Mouse (Mus musculus) midbrain, postnatal 0 days (tissue): ENCODE measurements around the gene Cpne1. TPM values are rescaled to one million over a fixed set of nuclear protein-coding genes. Genes with fewer than 3 reads are reported as not detected.

Experiments
- ATAC-seq: fragments of 200-750 bp; cut with Nextera tagmentation; 2 replicates; pipeline ENCODE4 v1.8.0; 2017; ENCODE audit warnings: moderate number of reproducible peaks, mild to moderate bottlenecking, moderate TSS enrichment, moderate library complexity; ENCODE audit not compliant: low FRiP score
- DNase-seq: peaks from one replicate; pipeline ENCODE4 v3.0.0-alpha.2; 2015; ENCODE audit warnings: low spot score
- H3K27ac ChIP-seq: fragments of 300-500 bp; sonication (generic); 2 replicates; pipeline ENCODE4 v1.5.1; 2014; ENCODE audit warnings: low read depth, mild to moderate bottlenecking, low read length, mixed read lengths
- H3K27me3 ChIP-seq: fragments of 300-500 bp; sonication (generic); 2 replicates; pipeline ENCODE4 v1.6.1; 2014; ENCODE audit warnings: low read length, control low read depth, mixed read lengths; ENCODE audit not compliant: insufficient read depth
- H3K36me3 ChIP-seq: fragments of 300-500 bp; sonication (generic); 2 replicates; pipeline ENCODE4 v1.6.1; 2014; ENCODE audit warnings: low read length, control low read depth, mixed read lengths; ENCODE audit not compliant: insufficient read depth
- H3K4me1 ChIP-seq: fragments of 300-500 bp; sonication (generic); 2 replicates; pipeline ENCODE4 v1.6.1; 2014; ENCODE audit warnings: mild to moderate bottlenecking, control low read depth, antibody characterized with exemption, low read length, mixed read lengths; ENCODE audit not compliant: insufficient read depth
- H3K4me2 ChIP-seq: fragments of 300-500 bp; sonication (generic); 2 replicates; pipeline ENCODE4 v1.6.1; 2014; ENCODE audit warnings: low read depth, mild to moderate bottlenecking, low read length, mixed read lengths; ENCODE audit not compliant: poor library complexity, severe bottlenecking
- H3K4me3 ChIP-seq: fragments of 300-500 bp; sonication (generic); 2 replicates; pipeline ENCODE4 v1.5.1; 2014; ENCODE audit warnings: low read depth, mild to moderate bottlenecking, low read length, moderate library complexity
- H3K9ac ChIP-seq: fragments of 300-500 bp; sonication (generic); replicated peaks from 2 replicates; pipeline ENCODE4 v1.6.1; 2014; ENCODE audit warnings: mild to moderate bottlenecking, low read length, moderate library complexity, mixed read lengths; ENCODE audit not compliant: poor library complexity, severe bottlenecking
- H3K9me3 ChIP-seq: fragments of 300-500 bp; sonication (generic); 2 replicates; pipeline ENCODE4 v1.6.1; 2016; ENCODE audit warnings: low read length, control low read depth
- CTCF ChIP-seq: IDR thresholded peaks from 2 replicates; pipeline ENCODE4 v1.5.1; 2016; ENCODE audit warnings: antibody characterized with exemption, mild to moderate bottlenecking
- WGBS: fragments of 180-500 bp; shearing (Covaris S2); extraction: QIAGEN DNeasy Blood & Tissue Kit; methylation state at CpG from one replicate; pipeline ENCODE4 v1.1.7; 2014; 5-methylcytosine and 5-hydroxymethylcytosine counted together
- polyA plus RNA-seq: library from polyadenylated mRNA; unstranded; fragments of >200 nt; fragmentation: Nextera tagmentation; extraction: Ambion mirVana; gene quantifications from 2 replicates; pipeline ENCODE4 v1.2.1, GENCODE M21; 2015
- total RNA-seq: library from RNA; depleted of rRNA; stranded (reverse); fragments of >200 nt; gene quantifications from 2 replicates; pipeline ENCODE4 v1.2.3, GENCODE M21; 2014

The Cpne1 gene
- total and polyA plus RNA-seq, 2 experiments from 2014 or later: 13.8 to 34.1 TPM

DNA sequence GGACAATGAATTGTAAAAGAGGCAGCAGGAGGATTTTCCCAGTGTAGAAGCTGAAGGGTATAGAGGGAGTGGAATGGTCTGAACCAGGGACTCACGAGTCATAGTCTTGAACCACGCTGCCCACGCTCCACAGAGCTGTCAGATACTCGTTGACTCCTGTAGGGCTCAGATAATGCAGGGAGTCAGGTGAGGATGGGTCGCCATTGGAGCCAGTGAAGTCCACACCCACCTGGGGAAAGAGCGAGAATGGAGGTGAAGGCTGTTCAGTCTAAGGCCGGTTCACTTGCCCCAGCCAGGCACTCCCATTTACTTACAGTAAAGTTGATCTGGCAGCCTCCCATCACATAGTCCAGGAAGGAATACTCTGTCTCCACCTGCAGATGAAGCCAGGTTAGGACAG lies 34.3 kb downstream of the Cpne1 start:
- WGBS: 88% methylated on average over 7 of the region's 7 CpGs
- Histone ChIP-seq H3K4me3 (no peak overlapping the region), H3K9me3 (no peaks in the 10 kb centered on the region), H3K36me3 (peaks cover 60% of the 10 kb centered on the region), H3K9ac (no peak overlapping the region), H3K4me1 (no peaks in the 10 kb centered on the region), H3K27me3 (no peaks in the 10 kb centered on the region), H3K4me2 (no peak overlapping the region), H3K27ac (no peak overlapping the region)
- DNase-seq (no peak), ATAC-seq (no peak)
- TF ChIP-seq CTCF: no peak

DNA sequence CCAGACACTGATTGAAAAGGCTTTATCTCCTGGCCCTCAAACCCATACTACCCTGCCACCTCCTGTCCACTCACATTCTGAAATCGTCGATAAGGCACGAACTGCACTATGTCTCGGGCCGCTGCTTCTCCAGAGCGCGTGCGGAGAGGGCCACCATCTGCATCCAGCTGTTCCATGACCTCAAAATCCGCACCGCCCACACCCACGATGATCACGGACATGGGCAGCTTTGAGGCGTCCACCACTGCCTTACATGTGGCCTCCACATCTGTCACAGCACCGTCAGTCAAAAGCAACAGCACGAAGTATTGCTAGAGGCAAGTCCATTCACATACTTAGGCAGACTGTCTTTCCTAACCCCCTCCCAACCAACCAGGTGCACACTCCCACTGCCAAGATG lies 38.0 kb downstream of the Cpne1 start:
- no peak overlapping the region for H3K27ac ChIP-seq
- no peak overlapping the region for H3K4me2 ChIP-seq
- H3K4me3 ChIP-seq: no peak overlapping the region
- no peaks in the 10 kb centered on the region for H3K27me3 ChIP-seq
- WGBS: 97% methylated on average over 15 of the region's 15 CpGs
- no peaks in the 10 kb centered on the region for H3K9me3 ChIP-seq
- no peak for TF ChIP-seq CTCF
- H3K9ac ChIP-seq: no peak overlapping the region
- H3K36me3 ChIP-seq: peaks cover 75% of the 10 kb centered on the region
- no peak for DNase-seq
- H3K4me1 ChIP-seq: no peaks in the 10 kb centered on the region
- ATAC-seq: no peak

DNA sequence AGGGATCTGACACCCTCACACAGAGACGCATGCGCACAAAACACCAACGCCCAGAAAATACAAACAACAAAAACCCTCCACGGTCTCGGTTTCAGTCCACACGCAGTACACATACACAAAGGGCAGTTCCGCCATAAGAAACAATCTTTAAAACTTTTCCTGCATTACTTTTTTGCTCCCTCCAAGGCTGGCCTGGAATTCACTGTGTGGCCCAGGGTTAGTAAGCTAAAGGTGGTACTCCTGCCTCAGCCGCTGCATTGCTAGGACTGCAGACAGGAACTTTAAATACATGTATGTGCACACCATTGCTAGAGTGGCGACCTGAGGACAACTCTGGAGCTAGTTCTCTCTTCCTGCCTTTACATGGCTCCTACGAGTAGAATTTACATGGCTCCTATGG lies 40.5 kb downstream of the Cpne1 start:
- Histone ChIP-seq H3K4me2 (no peak overlapping the region), H3K27me3 (no peaks in the 10 kb centered on the region), H3K27ac (no peak overlapping the region), H3K9ac (no peak overlapping the region), H3K4me3 (no peak overlapping the region), H3K4me1 (no peaks in the 10 kb centered on the region), H3K36me3 (peaks cover 59% of the 10 kb centered on the region), H3K9me3 (no peaks in the 10 kb centered on the region)
- no peak for ATAC-seq
- TF ChIP-seq CTCF: no peak
- WGBS: 95% methylated on average over 10 of the region's 10 CpGs
- DNase-seq: no peak

DNA sequence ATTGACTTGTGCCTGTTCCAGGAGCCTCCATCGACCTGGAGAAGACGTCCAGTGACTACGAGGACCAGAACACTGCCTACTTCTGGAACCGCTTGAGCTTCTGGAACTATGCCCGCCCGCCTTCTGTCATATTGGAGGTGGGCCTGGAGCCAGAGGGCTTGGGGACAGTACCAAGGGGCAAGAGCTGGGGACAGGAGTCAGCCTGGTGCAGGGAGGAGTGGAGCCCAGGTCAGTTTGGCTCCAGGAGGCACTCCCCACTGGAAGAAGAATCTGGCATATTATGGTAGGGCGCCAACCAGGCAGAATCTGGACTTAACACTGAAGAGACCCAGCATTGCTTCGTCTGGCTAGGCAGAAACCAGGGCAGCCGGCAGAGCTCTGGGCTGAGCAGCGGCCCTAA lies 43.8 kb downstream of the Cpne1 start:
- no peaks in the 10 kb centered on the region for H3K27me3 ChIP-seq
- H3K4me3 ChIP-seq: no peak overlapping the region
- H3K9ac ChIP-seq: no peak overlapping the region
- DNase-seq (peak; percentile 14), ATAC-seq (no peak)
- H3K36me3 ChIP-seq: peaks cover 31% of the 10 kb centered on the region
- no peak for TF ChIP-seq CTCF
- 91% methylated on average over 10 of the region's 10 CpGs for WGBS
- H3K9me3 ChIP-seq: no peaks in the 10 kb centered on the region
- no peaks in the 10 kb centered on the region for H3K4me1 ChIP-seq
- no peak overlapping the region for H3K27ac ChIP-seq
- H3K4me2 ChIP-seq: no peak overlapping the region

DNA sequence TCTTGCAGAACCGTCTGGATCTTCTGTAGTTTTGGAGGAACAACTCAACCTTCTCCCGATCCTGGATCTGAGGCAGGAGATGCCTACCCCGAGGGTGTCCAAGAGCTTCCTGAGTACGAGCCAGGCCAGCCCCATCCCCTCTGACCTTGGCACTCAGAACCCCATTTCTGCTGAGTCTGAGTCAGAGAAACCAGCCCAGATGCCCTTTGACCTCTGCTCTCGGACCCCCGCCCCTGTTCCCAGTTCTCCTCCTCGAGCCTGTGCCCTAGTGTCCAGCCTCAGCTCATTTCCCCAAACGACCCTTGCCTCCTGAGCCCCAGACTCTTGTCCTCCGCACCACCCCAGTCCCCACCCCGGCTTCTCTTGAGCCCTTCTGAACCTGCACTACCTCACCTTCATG lies 45.6 kb downstream of the Cpne1 start:
- H3K36me3 ChIP-seq: peaks cover 22% of the 10 kb centered on the region
- H3K9ac ChIP-seq: peak overlapping the region; percentile 77
- TF ChIP-seq CTCF: no peak
- peak overlapping the region; percentile 77 for H3K4me3 ChIP-seq
- DNase-seq (no peak), ATAC-seq (no peak)
- no peaks in the 10 kb centered on the region for H3K9me3 ChIP-seq
- H3K4me2 ChIP-seq: peak overlapping the region; percentile 85
- H3K4me1 ChIP-seq: no peaks in the 10 kb centered on the region
- H3K27me3 ChIP-seq: no peaks in the 10 kb centered on the region
- H3K27ac ChIP-seq: peak overlapping the region; percentile 75; the same call in 1 of the 2 replicates
- WGBS: 37% methylated on average over 10 of the region's 10 CpGs

DNA sequence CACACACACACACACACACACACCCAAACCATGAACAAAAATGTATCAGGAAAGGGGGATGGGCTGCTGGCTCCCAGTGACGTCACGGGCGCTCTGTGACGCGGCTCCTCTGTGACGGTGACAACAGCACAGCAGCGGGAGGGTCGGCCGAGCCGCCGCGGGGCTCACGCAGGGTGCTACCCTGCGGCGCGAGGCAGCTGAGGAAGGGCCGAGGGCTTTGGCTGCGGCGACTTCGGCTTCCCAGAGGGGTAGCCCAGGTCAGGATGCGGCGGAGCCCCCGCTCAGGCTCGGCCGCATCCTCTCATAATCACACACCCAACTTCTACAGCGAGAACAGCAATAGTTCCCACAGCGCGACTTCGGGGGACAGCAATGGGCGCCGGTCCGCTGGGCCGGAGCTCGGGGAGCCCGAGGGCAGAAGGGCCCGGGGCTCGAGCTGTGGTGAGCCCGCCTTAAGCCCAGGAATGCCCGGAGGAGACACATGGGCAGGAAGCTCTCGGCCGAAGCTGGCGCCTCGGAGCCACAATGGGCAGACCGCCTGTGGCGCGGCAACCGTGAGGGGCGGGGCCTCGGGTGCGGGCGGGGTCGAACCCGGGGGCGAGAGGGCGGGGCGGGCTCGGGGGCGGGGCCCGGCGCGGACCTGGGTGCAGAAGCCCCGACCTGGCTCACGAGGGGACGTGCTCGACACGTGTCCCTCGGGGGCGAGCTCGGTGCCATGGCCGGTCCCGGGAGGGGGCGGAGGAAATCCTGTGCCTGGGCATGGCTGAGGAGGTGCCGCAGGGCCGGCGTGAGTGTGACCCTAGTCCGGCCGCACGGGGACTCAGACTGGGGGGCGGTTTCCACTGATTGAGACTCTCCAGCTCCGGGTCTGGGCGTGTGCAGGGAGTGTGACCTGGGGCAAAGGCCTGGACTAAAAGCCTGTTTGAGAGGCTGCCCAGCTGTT lies 46.4 kb downstream of the Cpne1 start, which contains the start of gene Spag4:
TSS of gene Spag4 (plus strand) at position 77 of the 943 bp plus-strand sequence.
- Histone ChIP-seq H3K27ac (peak within 1 kb of the TSS; percentile 75), H3K27me3 (no peaks in the 10 kb centered on the region), H3K9ac (peak within 1 kb of the TSS; percentile 77), H3K36me3 (peaks cover 20% of the 10 kb centered on the region), H3K4me2 (peak within 1 kb of the TSS; percentile 85), H3K4me1 (no peaks in the 10 kb centered on the region), H3K9me3 (no peaks in the 10 kb centered on the region), H3K4me3 (peak within 1 kb of the TSS; percentile 77)
- no peak for TF ChIP-seq CTCF
- ATAC-seq (peak; percentile 85), DNase-seq (peak; percentile 74)
- WGBS: under 1% methylated on average over 61 of the region's 81 CpGs
